Mouse (Mus musculus) erythroblast, embryonic 14.5 days (primary cell): Measurements from ENCODE around the gene 9130204L05Rik. TPM values are rescaled to one million over a fixed set of nuclear protein-coding genes. Genes with fewer than 3 reads are reported as not detected.

Experiments used
- H3K27me3 ChIP-seq: 2 replicates; pipeline ENCODE4 v1.6.1; 2012; ENCODE audit warnings: inconsistent platforms; ENCODE audit not compliant: control insufficient read depth
- H3K36me3 ChIP-seq: 2 replicates; pipeline ENCODE4 v1.6.1; 2012; ENCODE audit warnings: mild to moderate bottlenecking, inconsistent platforms; ENCODE audit not compliant: control insufficient read depth
- H3K4me1 ChIP-seq: 2 replicates; pipeline ENCODE4 v1.6.1; 2012; ENCODE audit warnings: inconsistent platforms; ENCODE audit not compliant: control insufficient read depth
- H3K4me3 ChIP-seq: replicated peaks from 2 replicates; pipeline ENCODE3; 2012; ENCODE audit warnings: moderate library complexity, mild to moderate bottlenecking, inconsistent platforms
- H3K9me3 ChIP-seq: 2 replicates; pipeline ENCODE4 v1.6.1; 2012; ENCODE audit warnings: low read length, inconsistent platforms, mixed read lengths; ENCODE audit not compliant: control insufficient read depth
- GATA1 ChIP-seq: IDR thresholded peaks from 2 replicates; pipeline ENCODE4 v1.6.1; 2012; ENCODE audit warnings: low read length, inconsistent platforms, mixed read lengths
- TAL1 ChIP-seq: IDR thresholded peaks from 3 replicates; pipeline ENCODE4 v1.6.1; 2012; ENCODE audit warnings: low read length, inconsistent platforms, mixed read lengths
- polyA plus RNA-seq: library from polyadenylated mRNA; stranded (reverse); fragments of >175 nt; gene quantifications from 2 replicates; pipeline ENCODE4 v1.2.3, GENCODE M21; 2012

Gene 9130204L05Rik
- polyA plus RNA-seq: not detected in 2 replicates

DNA sequence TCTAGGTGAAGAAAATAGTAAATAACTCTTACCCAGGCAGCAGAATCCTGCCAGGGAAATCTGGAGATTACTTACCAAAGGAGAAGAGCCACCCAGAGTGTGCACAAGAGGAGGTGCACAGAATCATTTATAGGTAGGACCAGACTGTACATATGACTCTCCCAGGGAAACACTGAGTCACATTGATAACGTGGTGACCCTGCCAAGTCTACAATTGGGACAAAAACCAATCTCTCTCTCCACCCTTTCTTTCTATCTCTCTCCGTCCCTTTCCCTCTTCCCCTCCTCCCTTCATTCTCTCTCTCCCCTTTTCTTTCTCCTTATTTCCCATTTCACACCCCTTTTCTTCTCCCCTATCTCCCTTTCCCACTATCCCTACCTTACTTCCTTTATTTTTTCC is at the start of gene 9130204L05Rik:
9130204L05Rik (minus strand) TSS at position 101 of the 400 bp plus-strand sequence.
- Histone ChIP-seq H3K36me3 (no peaks in the 10 kb centered on the region), H3K27me3 (no peaks in the 10 kb centered on the region), H3K4me3 (no peak within 1 kb of the TSS), H3K4me1 (no peaks in the 10 kb centered on the region), H3K9me3 (no peaks in the 10 kb centered on the region)
- TF ChIP-seq GATA1 (no peak), TAL1 (no peak)

DNA sequence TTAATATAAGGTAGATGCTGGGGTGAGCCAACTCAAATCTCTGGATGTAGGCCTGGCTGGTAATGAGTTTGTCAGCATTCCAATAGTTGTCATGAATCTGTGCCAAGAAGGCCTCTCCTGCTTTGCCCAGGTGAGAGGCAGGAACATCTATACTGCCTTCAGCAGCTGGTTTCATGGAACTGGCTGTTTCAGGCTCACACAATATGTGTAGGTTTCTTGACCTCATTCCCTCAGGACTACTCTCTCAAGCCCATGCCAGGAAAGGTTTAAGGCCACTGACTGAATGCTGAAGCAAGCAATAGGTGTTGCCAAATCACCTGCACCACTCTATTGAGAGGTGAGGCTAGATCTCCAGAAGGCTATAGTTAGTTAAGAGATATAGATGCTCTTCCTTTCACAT is 18.1 kb upstream of the 9130204L05Rik start:
- Histone ChIP-seq H3K36me3 (no peaks in the 10 kb centered on the region), H3K9me3 (peaks cover 5% of the 10 kb centered on the region; the same call in 1 of the 2 replicates), H3K4me3 (no peak overlapping the region), H3K4me1 (no peaks in the 10 kb centered on the region), H3K27me3 (no peaks in the 10 kb centered on the region)
- TF ChIP-seq TAL1 (no peak), GATA1 (no peak)

DNA sequence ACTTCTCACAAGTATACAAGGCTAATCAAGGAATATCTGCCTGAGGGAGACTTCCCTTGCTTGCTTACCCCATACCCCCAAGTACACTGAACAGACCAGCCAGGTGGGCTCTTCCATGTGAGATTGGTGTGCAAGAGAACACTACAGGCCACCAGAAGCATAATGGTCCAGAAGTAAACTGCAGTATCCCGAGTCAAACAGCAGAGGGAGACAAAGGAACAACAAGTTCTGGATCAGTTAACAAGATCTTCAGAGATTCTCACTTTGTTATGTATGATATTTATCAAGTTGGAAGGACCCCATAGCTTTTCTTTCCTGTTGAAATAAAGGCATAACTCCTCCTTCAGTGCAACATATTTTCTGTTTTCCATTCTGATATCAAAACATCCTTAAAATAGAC is 31.4 kb downstream of the 9130204L05Rik start:
- H3K4me1 ChIP-seq: no peaks in the 10 kb centered on the region
- TF ChIP-seq GATA1: no peak
- TF ChIP-seq TAL1: no peak
- H3K27me3 ChIP-seq: no peaks in the 10 kb centered on the region
- no peak overlapping the region for H3K4me3 ChIP-seq
- H3K9me3 ChIP-seq: no peaks in the 10 kb centered on the region
- no peaks in the 10 kb centered on the region for H3K36me3 ChIP-seq

GRCm38 (mm10) chr3:91052654-91053053 is 37.9 kb downstream of the 9130204L05Rik start:
- Histone ChIP-seq H3K9me3 (no peaks in the 10 kb centered on the region), H3K4me3 (no peak overlapping the region), H3K36me3 (no peaks in the 10 kb centered on the region), H3K27me3 (no peaks in the 10 kb centered on the region), H3K4me1 (no peaks in the 10 kb centered on the region)
- TF ChIP-seq TAL1 (no peak), GATA1 (no peak)
